Mouse (Mus musculus) layer of hippocampus, adult 2 months (tissue): ENCODE measurements at regions not wholly inside any gene's neighbourhood (a gene's known extent, or its start where the extent isn't known, plus 50 kb on each side); places are given as distances from the start of the nearest gene placed in this dataset.
A peak's percentile ranks its signal among the peaks of the same experiment; 100 is the strongest.

Experiments
- DNase-seq, 2 experiments: peaks; one replicate each; pipeline ENCODE4 v3.0.0; 2022; ENCODE audit warnings: low spot score in 2 of 2
- H3K27ac ChIP-seq: fragments of 200-600 bp; 2 replicates; pipeline ENCODE4 v1.8.1; 2022
- H3K4me3 ChIP-seq: fragments of 200-600 bp; 2 replicates; pipeline ENCODE4 v1.8.1; 2022; ENCODE audit warnings: mild to moderate bottlenecking
- CTCF ChIP-seq: fragments of 200-600 bp; conservative IDR thresholded peaks from 2 replicates; pipeline ENCODE4 v1.8.1; 2022; ENCODE audit warnings: antibody characterized with exemption, mild to moderate bottlenecking, moderate library complexity

DNA sequence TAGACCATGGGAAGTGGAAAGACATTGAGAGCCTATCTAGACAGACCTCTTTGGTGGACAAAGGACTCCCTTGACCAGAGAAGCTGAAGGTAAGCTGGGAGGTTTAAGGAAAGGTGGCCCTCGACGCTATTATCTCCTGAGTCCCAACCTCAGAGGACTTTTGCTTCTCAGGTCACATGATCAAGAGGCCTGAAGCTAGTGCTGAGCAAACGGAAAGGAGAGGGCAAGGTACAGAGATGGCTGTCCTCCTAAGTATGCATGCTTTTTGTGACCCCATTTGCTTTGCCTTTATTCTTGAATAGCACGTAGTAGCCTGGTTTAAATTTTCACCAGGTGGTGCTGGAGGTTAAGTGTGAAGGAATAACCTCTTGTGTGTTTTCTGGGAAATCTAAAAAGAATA is 186.8 kb upstream of the Foxq1 start:
- Histone ChIP-seq H3K4me3 (no peak overlapping the region), H3K27ac (peak overlapping the region; percentile 59; the same call in 1 of the 2 replicates)
- no peak for TF ChIP-seq CTCF
- no peak for DNase-seq

DNA sequence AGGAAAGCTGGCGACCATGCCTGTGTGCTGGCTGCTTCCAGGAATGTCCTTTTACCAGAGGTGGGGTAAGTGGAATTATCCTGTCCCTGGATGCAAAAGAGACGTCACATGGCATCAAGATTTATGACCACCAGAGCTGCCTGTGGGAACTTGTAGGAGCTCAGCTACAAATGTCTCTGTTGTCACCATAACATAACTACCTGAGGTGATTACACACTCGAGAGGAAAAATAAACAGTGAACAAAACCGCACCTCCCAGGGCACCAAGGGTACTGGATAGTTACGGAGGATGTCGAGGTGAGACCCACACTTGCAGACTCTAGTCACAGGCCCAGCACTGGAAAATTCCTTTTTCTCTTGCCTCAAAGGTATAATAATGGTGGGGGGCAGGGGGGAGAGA is 185.1 kb upstream of the Foxq1 start:
- DNase-seq = no peak
- H3K27ac ChIP-seq = 0 out of 2 replicates have a peak overlapping the region, but pooled peaks have one; percentile 20
- no peak overlapping the region for H3K4me3 ChIP-seq
- no peak for TF ChIP-seq CTCF

DNA sequence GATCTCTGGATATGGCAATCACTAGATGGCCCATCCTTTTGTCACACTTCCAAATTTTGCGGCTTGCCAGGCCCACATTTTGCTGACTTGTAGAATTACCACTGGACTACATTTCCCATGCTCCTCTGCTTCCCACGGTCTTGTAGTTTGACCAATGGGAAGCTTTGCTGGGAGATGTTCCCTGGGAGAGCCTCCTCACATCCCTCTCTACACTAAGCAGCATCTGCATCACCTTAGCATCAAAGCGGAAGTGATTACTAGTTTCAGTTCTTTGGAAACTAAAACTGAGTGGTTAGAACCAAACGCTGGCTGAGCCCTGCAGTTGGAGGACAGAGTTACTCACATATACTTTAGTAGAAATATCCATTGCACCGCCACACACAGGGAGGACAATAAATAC is 181.9 kb upstream of the Foxq1 start:
- no peak for DNase-seq

DNA sequence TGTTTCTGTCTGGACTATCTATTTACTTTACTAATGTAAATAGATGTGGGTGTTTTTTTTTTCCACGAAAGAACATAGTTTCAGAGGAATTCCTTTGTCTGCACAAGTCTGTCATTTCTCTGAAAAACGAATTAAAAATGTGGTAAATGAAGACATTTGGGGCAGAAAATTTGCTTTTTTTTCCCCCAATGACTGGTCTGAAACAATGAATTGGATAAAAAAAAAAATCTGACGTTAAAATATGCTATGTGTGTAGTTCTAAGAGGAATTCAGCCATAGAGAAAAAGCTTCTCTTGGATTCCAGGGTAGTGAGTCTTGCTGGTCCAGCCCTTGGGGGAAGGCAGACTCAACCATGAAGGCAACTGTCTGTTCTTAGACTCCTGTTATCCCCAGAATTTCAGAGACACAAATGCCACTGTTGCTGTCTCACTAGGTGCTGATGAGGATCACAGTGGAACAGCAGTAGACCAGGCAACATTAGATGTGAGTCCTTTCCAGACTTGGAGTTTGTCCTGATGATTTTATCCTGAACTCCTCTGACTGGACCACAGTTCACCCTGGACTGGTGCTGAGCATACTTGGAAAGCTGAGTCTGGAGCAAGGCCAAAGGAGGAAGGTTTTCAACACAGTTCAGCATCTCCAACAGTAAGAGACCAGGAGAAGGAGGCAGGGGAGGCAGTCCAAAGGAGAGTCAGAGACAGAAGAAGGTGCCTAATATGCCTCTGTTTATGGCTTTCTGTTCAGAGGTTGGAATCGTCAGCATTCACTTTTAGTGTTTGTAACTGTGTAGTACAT is 162.3 kb upstream of the Foxq1 start:
- Histone ChIP-seq H3K27ac (no peak overlapping the region), H3K4me3 (no peak overlapping the region)
- DNase-seq = no peak
- no peak for TF ChIP-seq CTCF

More for the DNA sequence above, 181.9 kb upstream of the Foxq1 start:
- H3K27ac ChIP-seq = no peak overlapping the region
- no peak overlapping the region for H3K4me3 ChIP-seq
- TF ChIP-seq CTCF = no peak

DNA sequence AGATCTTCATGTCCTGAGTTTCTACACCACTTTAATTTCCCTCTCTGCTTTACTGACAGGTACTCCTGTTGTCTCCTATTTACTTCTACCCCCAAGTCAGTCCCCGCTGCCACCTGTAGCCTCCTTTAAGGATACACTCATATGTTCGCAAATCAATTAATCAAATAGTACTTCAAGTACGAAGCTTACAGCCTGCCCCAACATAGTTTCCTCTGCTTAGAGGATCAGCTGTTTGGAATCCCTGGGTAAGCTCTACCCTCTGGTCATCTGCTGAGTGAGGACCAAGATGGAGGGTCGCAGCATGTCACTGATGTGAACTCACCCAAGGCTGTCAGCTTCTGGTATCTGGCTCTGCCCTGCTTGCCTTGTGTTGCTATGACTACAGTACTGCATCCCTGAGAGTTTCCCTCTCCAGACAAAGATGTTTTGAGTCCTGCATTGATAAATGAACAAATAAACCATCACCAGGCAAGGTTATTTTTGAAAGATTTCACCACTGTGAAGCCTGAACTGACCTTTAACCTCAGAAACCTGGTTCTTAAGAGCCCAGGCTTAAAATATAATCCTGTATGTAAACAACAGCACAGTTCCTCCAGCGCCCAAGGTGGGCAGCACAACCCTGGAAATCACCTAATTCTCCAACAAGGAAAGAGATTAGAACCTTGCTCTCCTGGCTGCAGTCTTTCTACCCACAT is 159.6 kb upstream of the Foxq1 start:
- H3K27ac ChIP-seq = no peak overlapping the region
- DNase-seq = no peak
- no peak overlapping the region for H3K4me3 ChIP-seq
- TF ChIP-seq CTCF = no peak

DNA sequence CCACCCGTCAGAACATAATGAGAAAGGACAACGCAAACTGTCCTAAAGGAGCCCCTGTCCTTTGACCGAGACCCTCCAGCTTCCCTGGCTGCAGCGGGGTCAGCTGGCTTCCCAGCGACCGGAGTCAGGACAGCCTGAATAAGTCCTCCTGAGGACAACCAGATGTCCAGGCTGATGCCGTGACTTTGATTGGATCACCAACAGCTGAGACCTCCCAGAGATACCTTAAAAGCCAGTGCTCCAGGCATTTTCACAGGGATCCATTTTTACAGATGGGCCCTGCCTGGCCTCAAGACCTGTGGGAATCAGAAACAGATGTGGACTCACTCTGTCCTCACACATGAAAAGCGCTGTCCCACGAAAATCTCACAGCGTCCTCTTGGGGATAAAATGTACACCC is 158.7 kb upstream of the Foxq1 start:
- H3K4me3 ChIP-seq = no peak overlapping the region
- no peak for DNase-seq
- no peak for TF ChIP-seq CTCF
- H3K27ac ChIP-seq = no peak overlapping the region

DNA sequence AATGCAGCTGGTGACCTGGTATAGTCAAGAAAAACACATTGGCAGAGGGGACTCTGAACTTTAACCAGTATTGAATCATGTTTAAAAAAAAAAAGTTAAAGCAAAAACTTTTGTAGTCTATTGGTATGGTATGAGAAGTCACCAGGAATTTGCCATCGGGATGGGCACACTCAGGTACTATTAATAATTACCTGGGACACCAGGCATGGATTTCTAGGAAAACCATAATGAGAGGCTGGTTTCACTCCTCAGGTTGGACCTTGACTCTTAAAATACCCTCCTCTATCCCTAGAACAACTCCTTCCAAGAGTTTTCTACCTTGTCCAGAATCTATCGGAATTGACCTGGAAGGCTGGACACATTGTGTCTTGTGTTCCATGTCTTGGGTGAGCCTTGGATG is 155.5 kb upstream of the Foxq1 start:
- no peak for TF ChIP-seq CTCF
- no peak overlapping the region for H3K4me3 ChIP-seq
- no peak for DNase-seq
- H3K27ac ChIP-seq = no peak overlapping the region

DNA sequence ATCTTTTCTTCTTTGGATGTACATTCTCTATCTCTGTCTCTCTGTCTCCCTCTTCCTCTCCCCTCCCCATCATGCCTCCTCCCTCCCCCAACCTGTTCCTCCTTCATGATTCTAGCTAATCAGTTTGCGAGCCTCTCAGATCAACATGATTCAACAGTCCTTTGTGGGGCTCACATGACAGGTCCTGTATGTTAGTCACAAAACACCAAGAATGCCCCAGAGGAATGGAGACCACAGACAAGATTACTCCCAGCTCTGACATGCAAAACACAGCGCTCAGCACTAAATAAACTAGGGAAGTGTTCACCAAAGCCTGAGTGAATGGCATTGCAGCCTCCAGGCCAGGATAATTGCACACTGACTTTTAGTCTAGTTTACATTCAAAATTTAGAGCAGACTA is 150.6 kb upstream of the Foxq1 start:
- no peak overlapping the region for H3K4me3 ChIP-seq
- no peak for TF ChIP-seq CTCF
- no peak overlapping the region for H3K27ac ChIP-seq
- no peak for DNase-seq

DNA sequence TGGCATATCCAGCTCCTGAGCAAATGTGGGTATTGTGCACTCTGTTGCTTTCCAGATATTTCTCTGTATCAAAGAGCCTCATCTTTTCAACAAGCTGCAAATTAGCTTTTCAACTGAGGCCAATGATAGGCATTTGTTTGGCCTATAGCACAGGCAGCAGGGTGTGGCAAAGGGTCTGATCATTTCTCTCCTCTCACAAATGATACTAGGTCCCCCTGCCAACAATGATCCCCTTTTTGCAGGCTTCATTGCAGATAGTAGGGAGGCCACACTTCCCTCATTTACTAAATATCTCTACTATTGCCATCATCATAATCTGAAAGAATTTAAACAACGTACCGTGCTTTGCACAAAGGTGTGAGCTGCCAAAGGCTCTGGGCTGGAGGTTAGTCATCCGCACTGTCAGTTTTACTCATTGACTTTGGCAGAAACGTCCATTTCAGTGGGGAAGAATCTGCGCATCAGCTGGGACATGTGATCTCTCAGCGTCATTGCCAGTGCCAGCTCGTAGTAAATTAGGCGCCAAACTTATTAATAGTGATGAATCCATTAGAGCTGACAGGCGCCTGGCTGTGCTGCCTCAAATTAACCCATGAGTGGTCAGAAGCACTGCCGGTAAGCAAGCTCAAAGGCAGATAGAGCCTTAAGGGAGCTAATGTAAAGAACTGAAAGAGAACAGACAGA is 147.4 kb upstream of the Foxq1 start:
- DNase-seq = peak; percentile 25 to 34
- Histone ChIP-seq H3K27ac (no peak overlapping the region), H3K4me3 (peak overlapping the region; percentile 23; the same call in 1 of the 2 replicates)
- TF ChIP-seq CTCF = no peak

DNA sequence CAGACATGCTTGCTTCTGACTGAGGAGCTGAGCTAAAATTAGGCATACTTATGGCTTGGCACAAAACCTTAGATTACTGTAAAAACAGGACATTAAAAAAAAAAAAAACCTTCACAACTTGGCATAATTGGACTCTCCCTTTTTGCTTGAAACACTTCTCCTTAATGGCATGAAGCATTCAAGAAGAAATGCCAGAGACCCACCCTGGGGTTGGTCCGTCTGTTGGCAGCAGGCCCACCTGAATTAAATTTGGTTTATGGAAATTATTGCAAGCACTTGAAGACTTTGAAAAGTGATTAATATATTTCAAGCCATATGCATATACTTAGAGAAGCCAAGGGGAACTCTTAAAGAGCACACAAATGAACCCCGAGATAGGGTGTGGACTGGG is 146.8 kb upstream of the Foxq1 start:
- TF ChIP-seq CTCF = no peak
- Histone ChIP-seq H3K4me3 (no peak overlapping the region), H3K27ac (no peak overlapping the region)
- DNase-seq = no peak

DNA sequence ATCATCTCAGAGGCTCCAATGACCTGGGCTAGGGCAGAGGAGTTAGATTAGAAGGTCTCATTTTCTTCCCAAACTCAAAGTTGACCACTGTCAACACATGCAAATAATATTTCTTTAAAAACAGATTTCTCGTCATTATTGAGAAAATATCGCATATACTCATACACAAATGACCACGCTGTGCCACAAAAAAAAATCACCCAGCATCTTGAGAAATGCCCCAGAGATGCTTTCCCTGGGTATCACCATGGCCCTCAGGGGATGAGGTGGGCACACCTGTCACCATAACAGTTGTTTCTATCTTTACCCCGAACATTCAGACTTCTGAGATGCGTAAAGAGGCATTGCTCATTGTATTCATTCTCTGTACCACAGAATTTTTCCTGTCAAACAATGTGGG is 134.4 kb upstream of the Foxq1 start:
- no peak overlapping the region for H3K27ac ChIP-seq
- DNase-seq = no peak
- TF ChIP-seq CTCF = no peak

DNA sequence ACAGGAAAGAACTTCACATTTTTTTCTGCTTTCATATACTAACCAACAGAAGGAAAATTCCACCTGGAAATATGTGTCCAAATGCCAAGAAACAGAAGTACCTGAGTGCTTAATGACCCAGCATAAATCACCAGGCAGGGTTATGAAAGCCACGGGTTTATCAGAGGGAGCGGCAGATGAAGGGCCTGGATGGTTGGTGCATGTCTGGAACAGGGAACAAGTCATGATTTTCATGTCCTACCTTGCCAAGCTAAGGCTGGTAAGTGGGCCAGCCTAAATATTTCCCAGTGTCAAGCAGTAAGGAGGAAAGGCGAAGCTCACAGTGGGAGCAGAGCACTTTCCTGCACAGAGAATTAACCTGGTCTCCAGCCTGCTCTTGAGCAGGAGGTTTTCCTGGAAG is 132.3 kb upstream of the Foxq1 start:
- no peak for TF ChIP-seq CTCF
- no peak for DNase-seq
- H3K4me3 ChIP-seq = no peak overlapping the region
- H3K27ac ChIP-seq = no peak overlapping the region

More for the DNA sequence above, 134.4 kb upstream of the Foxq1 start:
- no peak overlapping the region for H3K4me3 ChIP-seq

DNA sequence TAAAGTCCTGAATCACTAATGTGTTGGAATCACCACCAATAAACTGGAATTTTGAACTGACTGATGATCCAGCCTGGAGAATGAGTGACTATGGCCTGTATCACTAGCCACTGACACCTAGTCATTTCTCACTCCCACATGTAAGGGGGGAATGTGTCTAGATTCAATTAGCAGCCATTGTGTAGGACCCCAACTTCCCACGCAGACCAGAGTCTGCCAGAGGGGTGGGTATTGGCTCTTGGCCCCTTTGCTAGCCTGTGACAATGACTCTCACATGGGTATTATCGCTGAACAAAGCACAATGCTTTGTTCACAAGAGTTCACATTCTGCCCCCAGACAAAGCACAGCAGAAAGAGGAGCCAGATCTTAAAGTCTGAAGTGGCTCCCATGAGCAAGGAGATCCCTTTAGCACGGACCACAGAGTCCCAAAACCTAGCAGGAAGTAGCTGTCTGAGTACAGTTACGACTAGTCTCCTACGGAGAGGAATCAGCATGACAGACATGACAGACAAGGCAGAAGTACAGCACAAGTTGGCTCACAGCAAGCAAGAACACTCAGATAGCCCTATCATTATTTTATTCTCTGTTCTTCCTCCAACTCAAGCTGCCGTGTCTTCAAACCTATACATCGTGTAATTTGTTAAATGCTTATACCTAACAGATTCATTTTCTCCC is 130.0 kb upstream of the Foxq1 start:
- Histone ChIP-seq H3K4me3 (no peak overlapping the region), H3K27ac (no peak overlapping the region)
- DNase-seq = no peak
- TF ChIP-seq CTCF = no peak
